ENCODE assay signal across 9 mouse cellular contexts in genomic region chr12:85879631-85880314, GRCm38 (mm10). TPM values are rescaled to one million over a fixed set of nuclear protein-coding genes. Genes with fewer than 3 reads are reported as not detected.
DNase-seq lines count a peak whose midpoint lies in the region; ATAC-seq lines count a peak whose summit lies in the region.
"Had no signal": no experiment of that assay in that cellular context is flagged by ENCODE, and none has a peak within 500 bp of the region (broad histone marks: within the 10 kb centered on the region; RNA-seq: fewer than 3 reads in every experiment).

No protein-coding gene starts in this region.

- H3K4me1 ChIP-seq in forebrain, embryonic 14.5 days (ENCODE audit: control insufficient read depth, insufficient read depth, low read length): no peaks in the 10 kb centered on the region
- no peaks in the 10 kb centered on the region for H3K4me1 ChIP-seq in forebrain, embryonic 12.5 days
- H3K4me1 ChIP-seq: limb, embryonic 12.5 days had no signal

- no peak overlapping the region for H3K9ac ChIP-seq in forebrain, embryonic 14.5 days (ENCODE audit: low read length)
- H3K9ac ChIP-seq in forebrain, embryonic 12.5 days: no peak overlapping the region
- H3K9ac ChIP-seq: limb, embryonic 12.5 days had no signal

- H3K27ac ChIP-seq in forebrain, embryonic 14.5 days (ENCODE audit: low read depth, low read length): 0 out of 2 replicates have a peak overlapping the region, but pooled peaks have one; percentile 3
- H3K27ac ChIP-seq in forebrain, embryonic 12.5 days: no peak overlapping the region
- H3K27ac ChIP-seq: limb, embryonic 12.5 days had no signal

- ATAC-seq in forebrain, embryonic 14.5 days: peak; percentile 61; the same call in 1 of the 2 replicates
- no peak for ATAC-seq in forebrain, embryonic 12.5 days (ENCODE audit: low FRiP score)
- no peak for ATAC-seq in inflammation-experienced regulatory T-cells, adult 6 months

- H3K27me3 ChIP-seq in forebrain, embryonic 14.5 days (replicated peaks; ENCODE audit: control insufficient read depth, insufficient read depth, low read length): no peaks in the 10 kb centered on the region
- H3K27me3 ChIP-seq in forebrain, embryonic 12.5 days: no peaks in the 10 kb centered on the region
- H3K27me3 ChIP-seq: limb, embryonic 12.5 days had no signal

- no peak overlapping the region for H3K4me2 ChIP-seq in forebrain, embryonic 14.5 days (ENCODE audit: low read length)
- no peak overlapping the region for H3K4me2 ChIP-seq in forebrain, embryonic 12.5 days
- H3K4me2 ChIP-seq: limb, embryonic 12.5 days had no signal

- H3K4me3 ChIP-seq in forebrain, embryonic 14.5 days (ENCODE audit: low read depth, low read length): no peak overlapping the region
- no peak overlapping the region for H3K4me3 ChIP-seq in forebrain, embryonic 12.5 days (replicated peaks)
- H3K4me3 ChIP-seq: limb, embryonic 12.5 days had no signal

- WGBS in forebrain, embryonic 14.5 days: 72% methylated on average over 8 of the region's 8 CpGs
- 88% methylated on average over 8 of the region's 8 CpGs for WGBS in forebrain, embryonic 12.5 days

- peaks cover 12% of the 10 kb centered on the region for H3K36me3 ChIP-seq in forebrain, embryonic 14.5 days (ENCODE audit: control insufficient read depth, insufficient read depth, low read length)
- peaks cover 21% of the 10 kb centered on the region for H3K36me3 ChIP-seq in forebrain, embryonic 12.5 days (replicated peaks)

- peak; percentile 81 for DNase-seq in forebrain, embryonic 14.5 days (ENCODE audit: low spot score)
- peak; percentile 87 for DNase-seq in adipocyte (ENCODE audit: low spot score)
- peak; percentile 64 for DNase-seq in heart, adult 18-20 months
- peak; percentile 46 to 83 for DNase-seq in layer of hippocampus, postnatal 14 days (ENCODE audit: low spot score in 2 of 2)
- peak; percentile 60 to 75 for DNase-seq in right cerebral cortex, adult 2 months (ENCODE audit: low spot score in 2 of 2)
- DNase-seq in urinary bladder, postnatal 25 days (ENCODE audit: low spot score): no peak

- H3K9me3 ChIP-seq in forebrain, embryonic 14.5 days (replicated peaks; ENCODE audit: control insufficient read depth, low read length): no peaks in the 10 kb centered on the region
- no peaks in the 10 kb centered on the region for H3K9me3 ChIP-seq in forebrain, embryonic 12.5 days
- H3K9me3 ChIP-seq: limb, embryonic 12.5 days had no signal

RNA-seq across cellular contexts. Expression of gene Ttll5, which starts 55.3 kb away (rescaled TPM):
- 15.2 and 15.5 TPM in 2 replicates for polyA plus RNA-seq in forebrain, embryonic 14.5 days (2014; fragmentation: Nextera tagmentation; extraction: Ambion mirVana)
- polyA plus RNA-seq in forebrain, embryonic 12.5 days (2016; fragmentation: Nextera tagmentation; extraction: Ambion mirVana): 12.3 and 17.3 TPM in 2 replicates
- total RNA-seq in heart, adult 18-20 months (2021): 10 to 100 TPM; 13.2 to 15.8 TPM
- total RNA-seq in layer of hippocampus, postnatal 14 days (2021): 10 to 100 TPM; 42.3 to 47.3 TPM
- polyA plus RNA-seq in inflammation-experienced regulatory T-cells, adult 6 months (2017; shearing (Covaris generic)): 1 to 10 TPM; 8.6 to 9.5 (median 8.7) TPM

RNA-seq across cellular contexts. Expression of gene Erg28, which starts 55.4 kb away (rescaled TPM):
- polyA plus RNA-seq in forebrain, embryonic 14.5 days (2014; fragmentation: Nextera tagmentation; extraction: Ambion mirVana): 102 and 105 TPM in 2 replicates
- 97.7 and 104 TPM in 2 replicates for polyA plus RNA-seq in forebrain, embryonic 12.5 days (2016; fragmentation: Nextera tagmentation; extraction: Ambion mirVana)
- total RNA-seq in heart, adult 18-20 months (2021): 1 to 10 TPM; 4.7 to 8.0 TPM
- 10 to 100 TPM; 62.4 to 64.4 TPM for total RNA-seq in layer of hippocampus, postnatal 14 days (2021)
- 100 to 1,000 TPM; 134 to 173 (median 139) TPM for polyA plus RNA-seq in inflammation-experienced regulatory T-cells, adult 6 months (2017; shearing (Covaris generic))
